Comparison of ENCODE assay signal across 31 mouse cellular contexts in the genomic region with DNA sequence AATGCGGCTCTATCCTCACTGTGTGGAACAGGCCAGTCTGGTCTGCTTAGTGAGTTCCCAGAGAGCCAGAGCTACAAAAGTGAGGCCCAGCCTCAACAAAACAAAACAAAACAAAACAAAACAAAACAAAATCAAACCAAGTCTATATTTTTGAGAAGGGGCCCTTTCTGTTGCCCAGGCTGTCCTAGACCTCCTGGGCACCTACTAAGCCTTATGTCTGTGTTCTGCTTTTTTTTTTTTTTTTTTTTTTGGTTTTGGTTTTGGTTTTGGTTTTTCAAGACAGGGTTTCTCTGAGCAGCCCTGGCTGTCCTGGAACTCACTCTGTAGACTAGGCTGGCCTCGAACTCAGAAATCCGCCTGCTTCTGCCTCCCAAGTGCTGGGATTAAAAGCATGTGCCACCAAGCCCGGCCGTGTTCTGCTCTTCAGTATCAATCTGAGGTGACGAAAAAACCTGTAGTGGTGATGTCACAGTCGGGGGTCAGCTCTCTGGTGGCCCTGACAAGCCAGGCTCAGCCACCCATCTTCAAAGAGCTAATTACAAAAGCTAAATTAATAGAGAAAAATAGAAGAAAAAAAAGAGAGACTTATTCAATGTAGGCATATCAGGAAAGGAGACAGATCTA. TPM values are rescaled to one million over a fixed set of nuclear protein-coding genes. Genes with fewer than 3 reads are reported as not detected.
"Had no signal": no experiment of that assay in that cellular context is flagged by ENCODE, and none has a peak within 500 bp of the region (broad histone marks: within the 10 kb centered on the region; RNA-seq: fewer than 3 reads in every experiment).

No protein-coding gene starts in this region.

RNA-seq across cellular contexts. Expression of a gene that starts 3.6 kb away (rescaled TPM):
- total RNA-seq: common myeloid progenitor, adult 5-6 weeks; forebrain, postnatal 0 days; gastrocnemius, adult 18-20 months; gastrocnemius, adult 2 months; gastrocnemius, adult 8-10 months; gastrocnemius, postnatal 10 days; gastrocnemius, postnatal 14 days; gastrocnemius, postnatal 25 days; gastrocnemius, postnatal 36 days; gastrocnemius, postnatal 4 days; granulocyte monocyte progenitor cell, adult 5-6 weeks; heart, adult 18-20 months; heart, adult 2 months; heart, adult 8-10 months had no signal
- polyA plus RNA-seq: embryonic facial prominence, embryonic 10.5 days; embryonic facial prominence, embryonic 11.5 days; embryonic facial prominence, embryonic 12.5 days; embryonic facial prominence, embryonic 13.5 days; embryonic facial prominence, embryonic 14.5 days; embryonic facial prominence, embryonic 15.5 days; erythroblast, embryonic 14.5 days; forebrain, embryonic 10.5 days; forebrain, embryonic 11.5 days; forebrain, embryonic 12.5 days; forebrain, embryonic 13.5 days; forebrain, embryonic 14.5 days; forebrain, embryonic 15.5 days; forebrain, embryonic 16.5 days; forebrain, postnatal 0 days; frontal cortex, adult 2 months; heart, adult 2 months; heart, embryonic 10.5 days had no signal

RNA-seq across cellular contexts. Expression of a gene that starts 10.3 kb away (rescaled TPM):
- total RNA-seq: common myeloid progenitor, adult 5-6 weeks; forebrain, postnatal 0 days; gastrocnemius, postnatal 36 days; granulocyte monocyte progenitor cell, adult 5-6 weeks; heart, adult 18-20 months; heart, adult 2 months had no signal
- polyA plus RNA-seq: cortical plate, adult 2 months; erythroblast, embryonic 14.5 days; forebrain, embryonic 10.5 days; forebrain, embryonic 11.5 days; forebrain, embryonic 13.5 days; forebrain, embryonic 14.5 days; forebrain, embryonic 15.5 days; forebrain, embryonic 16.5 days; forebrain, postnatal 0 days; frontal cortex, adult 2 months; heart, embryonic 10.5 days had no signal
